Mouse (Mus musculus): ENCODE results near the gene Ppp2r2d.

The Ppp2r2d gene

DNA sequence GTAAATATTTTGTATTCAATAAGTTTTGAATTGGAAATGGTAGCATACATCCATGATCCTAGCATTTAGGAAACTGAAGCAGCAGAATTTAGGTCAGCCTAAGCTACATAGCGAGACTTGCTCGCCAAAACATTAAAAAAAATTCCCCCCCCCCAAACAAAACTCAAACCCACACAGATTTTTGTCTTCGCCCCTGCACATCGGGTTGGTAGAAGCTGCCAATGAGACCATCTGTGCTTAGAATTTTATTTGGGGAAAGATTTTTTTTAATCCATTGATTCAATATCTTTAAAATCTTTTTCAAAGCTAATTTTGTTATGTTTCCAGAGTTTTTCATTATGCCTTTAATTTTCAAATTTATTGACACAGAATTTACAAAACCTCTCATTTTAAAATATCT, 82.6 kb downstream of the Ppp2r2d start:
- DNase-seq, result no peak
